Mouse (Mus musculus) layer of hippocampus, adult 8-10 months (tissue): ENCODE data around the gene Tmem214. TPM values are rescaled to one million over a fixed set of nuclear protein-coding genes. Genes with fewer than 3 reads are reported as not detected.

Experiments
- DNase-seq, 2 experiments: peaks; one replicate each; pipeline ENCODE4 v3.0.0; 2022; ENCODE audit warnings: low spot score in 2 of 2
- total RNA-seq, 4 experiments: library from RNA; stranded (reverse); gene quantifications; 2 replicates each; pipeline ENCODE4 v1.2.4; 2022

Gene Tmem214
- 10 to 100 TPM; 54.0 to 81.0 (median 67.7) TPM for total RNA-seq

- DNase-seq: no peak
Measured at GRCm38 (mm10) chr5:30867712-30868111, at the start of gene Tmem214. Gene Tmem214, plus strand, starts transcription at chr5:30868012.

DNA sequence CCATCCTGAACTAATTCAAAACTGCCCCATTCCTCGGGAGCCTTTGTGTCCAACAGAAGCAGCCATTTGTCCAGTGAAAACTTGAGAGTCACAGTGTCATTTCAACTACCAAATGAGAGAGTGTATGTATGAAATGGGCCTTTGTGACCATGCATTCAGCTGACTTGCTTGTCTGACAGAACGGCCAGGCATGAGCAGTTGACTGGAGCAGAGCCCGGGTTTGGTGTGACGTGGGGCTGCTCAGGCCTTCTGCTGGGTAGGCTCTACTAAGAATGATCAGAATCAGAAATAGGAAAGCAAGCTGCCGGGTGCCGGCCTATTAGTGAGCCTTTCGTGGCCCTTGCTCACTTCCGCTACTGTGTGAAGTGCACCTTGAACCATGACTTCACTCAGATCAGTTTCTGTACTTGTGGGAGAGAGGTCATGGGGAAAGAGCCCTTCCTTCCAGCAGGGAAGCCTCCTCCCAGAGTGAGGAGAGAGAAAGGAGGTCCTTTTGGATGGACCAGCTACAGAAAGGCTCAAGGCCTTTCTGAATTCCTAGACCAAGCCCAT, 49.0 kb upstream of the Tmem214 start:
- peak; percentile 50 to 62 for DNase-seq

DNA sequence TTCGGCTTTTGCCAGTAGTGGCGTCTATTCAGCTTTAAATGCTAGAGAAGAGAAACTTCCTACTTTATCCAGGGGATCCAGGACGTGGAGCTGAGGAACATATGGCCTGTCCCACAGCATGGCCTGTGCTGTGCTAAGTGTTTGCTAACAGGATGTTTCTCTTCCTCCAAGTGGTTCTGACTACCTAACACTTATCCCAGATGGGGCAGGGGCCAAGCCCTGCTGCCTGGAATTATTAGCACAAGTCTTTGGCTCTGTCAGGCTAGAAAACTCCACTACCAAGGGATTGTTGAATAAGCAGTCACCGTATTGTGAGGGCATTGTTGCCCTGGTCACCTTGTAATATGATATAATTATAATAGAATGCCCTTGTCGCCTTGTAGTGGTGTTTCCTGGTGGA, 45.1 kb upstream of the Tmem214 start:
- no peak for DNase-seq

- no peak for DNase-seq
Measured at GRCm38 (mm10) chr5:30823091-30823490, 44.7 kb upstream of the Tmem214 start.

DNA sequence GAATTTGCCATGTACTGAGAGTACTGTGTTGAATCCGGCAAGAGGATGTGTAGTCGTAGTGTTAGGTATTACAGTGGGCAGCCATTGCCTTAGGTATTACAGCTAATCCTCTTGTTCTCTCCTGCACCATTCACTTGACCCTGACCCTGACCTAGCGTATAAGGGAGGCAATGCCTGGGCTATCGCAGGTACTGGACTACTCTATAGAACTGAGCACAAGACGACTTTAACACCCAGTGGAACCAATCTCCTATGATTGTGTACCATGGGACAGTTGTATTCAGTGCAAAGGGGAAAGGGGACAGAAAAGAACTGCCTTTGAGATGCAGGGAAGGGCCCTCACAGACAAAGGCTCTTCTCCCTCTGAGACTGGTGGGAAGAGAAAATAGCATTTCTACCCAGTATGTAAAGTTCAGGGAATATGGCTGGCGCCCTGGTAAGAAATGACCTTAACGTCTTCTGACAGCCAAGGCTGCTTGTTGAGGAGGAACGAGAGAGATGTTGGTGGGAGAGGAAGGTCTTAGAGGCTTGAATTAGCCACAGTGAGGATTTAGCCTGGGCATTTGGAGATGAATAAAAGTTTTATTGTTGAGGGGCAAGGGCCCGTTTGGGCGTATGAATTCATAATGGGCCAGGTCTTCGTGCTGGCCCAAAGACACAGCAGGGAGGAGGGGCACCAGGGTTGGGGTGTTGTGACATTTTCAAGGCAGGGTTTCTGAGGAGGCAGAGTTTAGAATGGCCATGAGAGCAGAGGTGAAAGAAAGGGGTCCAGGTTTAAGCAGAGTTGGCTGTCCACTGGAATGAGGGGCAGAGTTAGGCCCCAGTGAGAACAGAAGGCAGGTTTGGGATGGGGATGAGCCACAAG, 43.5 kb upstream of the Tmem214 start:
- DNase-seq: no peak

DNA sequence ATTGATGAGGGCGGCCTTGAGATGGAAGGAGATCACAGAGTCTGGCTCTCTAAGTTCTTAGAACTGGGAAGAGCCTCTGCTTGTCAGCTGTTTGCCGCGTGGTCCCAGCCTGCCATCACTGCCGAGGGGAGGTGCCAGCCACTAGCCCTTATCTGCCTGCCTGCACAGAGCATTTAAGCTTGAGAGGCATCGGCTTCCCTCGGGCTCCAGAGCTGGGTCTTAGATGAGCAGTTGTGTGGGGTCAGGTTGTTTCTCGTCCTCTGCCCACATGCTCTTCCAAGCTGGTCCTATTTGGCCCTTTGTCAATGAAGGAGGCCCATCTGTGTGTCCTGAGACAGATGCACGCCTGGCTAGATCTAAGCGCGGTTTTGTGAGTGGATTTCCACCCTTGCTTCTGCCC, 42.6 kb upstream of the Tmem214 start:
- no peak for DNase-seq

- no peak for DNase-seq
Measured at GRCm38 (mm10) chr5:30825821-30826220, 42.0 kb upstream of the Tmem214 start.

GRCm38 (mm10) chr5:30833416-30833815, 34.4 kb upstream of the Tmem214 start:
- no peak for DNase-seq

DNA sequence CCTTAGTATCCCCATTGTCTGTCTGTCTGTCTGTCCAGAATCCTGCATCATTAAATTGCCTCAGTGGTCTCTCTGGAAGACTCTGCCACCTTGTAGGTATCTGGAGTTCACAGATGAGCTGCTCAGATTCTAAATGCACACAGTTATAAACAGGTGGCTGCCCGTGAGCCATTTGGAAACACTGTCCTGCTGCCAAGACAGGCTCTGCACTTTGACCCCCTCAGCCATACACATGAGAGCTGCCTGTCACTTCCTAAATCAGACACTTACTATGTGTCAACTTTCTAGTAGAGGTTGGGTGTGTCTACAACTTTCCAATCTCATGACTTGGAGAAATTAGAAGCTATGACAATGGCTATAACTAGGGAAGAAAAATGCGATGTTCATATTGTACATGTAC, 28.1 kb upstream of the Tmem214 start:
- DNase-seq: no peak

- no peak for DNase-seq
Measured at GRCm38 (mm10) chr5:30841896-30842295, 25.9 kb upstream of the Tmem214 start.

DNA sequence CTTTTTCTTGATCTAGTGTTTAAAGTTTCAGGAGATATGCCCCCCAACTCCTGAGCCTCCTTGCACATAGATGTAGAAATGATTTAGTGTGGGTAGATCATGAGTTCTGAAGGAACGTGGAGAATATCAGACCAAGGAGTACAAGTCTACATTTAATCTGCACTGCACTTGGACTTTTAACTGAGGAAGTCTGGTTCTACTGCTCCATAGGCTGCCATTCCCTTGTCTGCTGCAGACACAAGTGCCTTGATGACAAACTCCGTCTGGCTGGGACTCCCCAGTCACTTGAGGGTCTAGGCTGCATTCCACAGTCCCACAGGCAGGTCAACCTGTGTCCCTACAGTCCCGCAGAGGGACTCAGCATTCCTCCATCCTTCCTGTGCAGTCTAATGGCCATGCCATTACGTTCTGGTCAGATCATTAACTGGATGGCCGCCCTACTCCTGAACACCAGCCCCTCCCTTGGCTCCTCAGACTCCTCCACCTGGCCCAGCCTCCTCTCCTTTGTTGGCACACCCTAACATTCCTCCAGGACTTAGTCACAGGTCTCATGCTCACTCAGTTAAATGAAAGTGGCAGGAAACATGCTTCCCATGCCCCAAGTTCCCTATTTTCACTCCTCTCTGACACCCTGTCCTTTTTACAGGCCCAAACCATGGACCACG, 17.8 kb upstream of the Tmem214 start:
- DNase-seq: no peak

DNA sequence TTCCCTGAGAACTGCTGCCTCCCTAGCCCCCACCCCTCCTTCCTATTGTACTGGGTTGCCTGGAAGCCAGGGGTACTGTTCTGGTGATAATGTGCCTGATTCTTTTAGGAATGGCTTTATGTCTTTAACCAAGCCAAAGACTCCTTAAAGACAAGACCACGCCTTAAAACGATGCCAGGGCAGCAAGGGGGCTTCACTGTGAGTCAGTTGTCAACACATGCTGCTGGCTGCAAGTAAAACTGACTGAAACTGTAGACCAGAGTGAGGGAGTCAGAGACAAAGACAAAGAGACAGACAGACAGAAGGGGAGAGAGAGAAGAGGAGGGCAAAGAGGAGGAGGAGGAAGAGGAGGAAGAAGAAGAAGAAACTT, 17.3 kb upstream of the Tmem214 start:
- no peak for DNase-seq

DNA sequence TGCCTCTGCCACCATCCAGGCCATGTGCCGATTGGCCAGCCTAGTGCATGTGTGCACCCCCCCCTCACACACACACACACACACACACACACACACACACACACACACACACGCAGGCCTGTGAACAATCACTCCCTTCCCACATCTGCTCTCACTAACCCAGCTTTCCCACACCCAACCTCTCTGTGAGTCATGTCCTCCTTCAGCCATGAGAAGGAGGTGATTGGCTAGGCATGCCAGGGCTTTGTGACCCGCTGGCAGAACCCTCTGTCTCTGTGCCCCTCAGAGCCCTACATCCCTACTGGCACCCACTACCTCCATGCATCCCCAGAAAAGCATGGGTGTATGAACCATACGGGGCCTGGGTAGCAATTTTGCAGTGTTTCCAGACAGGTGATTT, 14.3 kb upstream of the Tmem214 start:
- DNase-seq: no peak

- no peak for DNase-seq
Measured at GRCm38 (mm10) chr5:30855674-30856073, 12.1 kb upstream of the Tmem214 start.

- no peak for DNase-seq
Measured at GRCm38 (mm10) chr5:30856124-30856523, 11.7 kb upstream of the Tmem214 start.

GRCm38 (mm10) chr5:30863852-30864251, 4.0 kb upstream of the Tmem214 start:
- no peak for DNase-seq

DNA sequence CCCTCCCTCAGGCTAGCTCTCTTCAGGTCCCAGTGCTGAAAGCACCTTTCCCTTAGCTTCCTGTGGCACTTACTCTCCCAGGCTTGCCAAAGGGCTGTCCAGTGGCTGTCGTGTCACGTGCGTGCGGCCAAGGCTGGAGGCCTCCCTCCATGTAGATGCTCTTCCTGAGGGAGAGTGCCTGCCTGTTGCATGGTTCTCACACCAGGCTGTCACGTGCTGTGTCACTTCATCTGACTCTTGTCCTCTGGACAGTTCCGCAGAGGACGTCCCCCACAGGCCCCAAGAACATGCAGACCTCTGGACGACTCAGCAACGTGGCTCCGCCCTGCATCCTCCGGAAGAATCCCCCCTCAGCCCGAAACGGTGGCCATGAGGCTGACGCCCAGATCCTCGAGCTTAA, 3.5 kb upstream of the Tmem214 start:
- no peak for DNase-seq

GRCm38 (mm10) chr5:30866871-30867270, 941 bp upstream of the Tmem214 start:
- no peak for DNase-seq

- no peak for DNase-seq
Measured at GRCm38 (mm10) chr5:30868981-30869380, 1.2 kb downstream of the Tmem214 start.

- DNase-seq: peak; percentile 77 to 91
Measured at GRCm38 (mm10) chr5:30869405-30870130, 1.8 kb downstream of the Tmem214 start.

DNA sequence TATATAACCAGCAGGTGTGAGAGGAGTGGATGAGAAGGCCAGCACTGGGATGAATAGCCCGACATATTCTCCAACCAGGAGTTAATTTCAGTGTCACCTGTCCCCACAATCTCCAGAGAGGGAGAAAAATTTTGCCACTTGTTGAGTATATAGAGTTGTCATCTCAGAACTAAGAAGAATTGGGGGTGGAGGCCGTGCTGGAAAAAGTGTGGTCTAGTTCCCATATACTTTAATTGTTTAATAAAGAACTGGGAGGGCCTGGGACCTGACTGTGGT, 2.3 kb downstream of the Tmem214 start:
- no peak for DNase-seq

GRCm38 (mm10) chr5:30872574-30872973, 4.8 kb downstream of the Tmem214 start:
- no peak for DNase-seq
